Mouse (Mus musculus): ENCODE data around the gene Slc39a1.

DNA sequence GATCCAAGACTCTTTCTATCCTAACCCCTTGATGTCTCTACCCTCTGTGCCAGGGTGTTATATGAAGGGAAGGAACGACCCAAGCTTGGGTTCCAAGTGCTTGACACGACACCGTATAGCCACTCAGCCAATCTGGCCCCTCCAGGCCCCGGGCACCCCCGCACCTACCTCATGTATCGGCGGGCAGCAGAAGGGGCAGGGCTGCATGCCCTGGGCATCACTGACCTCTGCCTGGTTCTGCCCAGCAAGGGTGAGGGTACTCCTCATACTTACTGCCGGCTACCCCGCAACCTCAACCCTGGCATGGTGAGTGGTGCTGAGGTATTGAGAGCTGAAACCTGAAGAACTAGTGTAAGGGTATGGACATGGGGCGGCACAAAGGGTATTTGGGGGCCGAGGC is 20.2 kb downstream of the Slc39a1 start:
- TF ChIP-seq CTCF (IDR thresholded peaks at IDR 0.05) (no peak), EP300 (IDR thresholded peaks at IDR 0.05) (no peak)
